Mouse (Mus musculus) right cerebral cortex, postnatal 4 days (tissue): ENCODE measurements around the gene Olfr1123.
"Not testable (repeated sequence)": the region's sequence is repeated elsewhere in the genome, so short reads cannot be mapped to it uniquely, and the experiment has no call there.

Experiments
- DNase-seq: peaks from one replicate; pipeline ENCODE4 v3.0.0-alpha.2; 2022

The Olfr1123 gene

DNA sequence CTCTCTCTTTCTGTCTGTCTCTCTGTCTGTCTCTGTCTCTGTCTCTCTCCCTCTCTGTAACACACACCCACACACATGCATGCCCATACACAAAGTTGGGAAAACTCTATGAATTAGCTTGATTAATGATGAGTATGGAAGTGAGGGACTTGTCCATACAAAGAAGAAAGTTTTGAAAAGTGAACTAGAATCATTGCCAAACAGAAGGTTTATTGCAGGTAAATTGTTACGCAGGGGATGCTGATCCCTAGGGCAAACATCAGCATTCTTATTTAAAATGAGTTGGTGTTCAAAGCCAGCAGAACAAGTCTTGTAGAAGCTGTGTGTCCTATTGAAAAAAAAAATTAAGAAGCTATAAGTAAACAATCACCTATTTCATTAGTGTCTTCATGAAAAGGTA is at the start of gene Olfr1123:
Olfr1123 (plus strand) TSS at position 301 of the 400 bp plus-strand sequence.
- DNase-seq = no peak

DNA sequence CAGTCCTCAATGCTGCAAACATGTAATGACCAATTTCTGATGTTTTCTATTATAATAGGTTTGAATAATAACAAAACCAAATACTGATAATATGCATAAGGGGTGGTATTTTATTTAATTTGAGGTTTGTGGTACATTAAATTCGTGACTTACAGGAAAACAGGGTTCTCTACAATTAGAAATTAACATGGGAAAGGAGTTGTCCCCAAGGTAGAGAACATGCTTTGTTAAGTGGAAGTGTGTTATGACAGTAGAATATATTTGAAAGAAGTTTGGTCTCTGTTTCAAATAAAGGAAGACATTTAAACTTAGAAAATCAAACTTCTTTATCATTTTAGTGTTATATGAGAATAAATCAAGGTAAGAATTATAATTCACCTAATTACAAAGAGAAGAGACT is 46.8 kb upstream of the Olfr1123 start, which contains the start of gene Olfr1121:
Olfr1121 (plus strand) TSS at position 301 of the 400 bp plus-strand sequence.
- DNase-seq = no peak

DNA sequence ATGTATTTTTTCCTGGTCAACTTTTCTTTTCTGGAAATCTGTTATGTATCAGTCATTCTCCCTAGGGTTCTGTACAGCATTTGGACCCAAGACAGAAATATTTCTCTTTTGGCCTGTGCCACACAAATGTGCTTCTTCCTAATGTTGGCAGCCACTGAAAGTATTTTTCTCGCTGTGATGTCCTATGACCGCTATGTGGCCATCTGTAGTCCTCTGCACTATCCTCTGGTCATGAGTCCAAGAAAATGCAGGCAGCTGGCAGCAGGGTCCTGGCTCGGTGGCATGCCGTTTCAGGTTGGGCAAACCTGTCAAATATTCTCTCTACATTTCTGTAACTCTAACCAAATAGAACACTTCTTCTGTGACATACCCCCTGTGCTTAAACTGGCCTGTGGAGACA is 44.7 kb upstream of the Olfr1123 start:
- no peak for DNase-seq

DNA sequence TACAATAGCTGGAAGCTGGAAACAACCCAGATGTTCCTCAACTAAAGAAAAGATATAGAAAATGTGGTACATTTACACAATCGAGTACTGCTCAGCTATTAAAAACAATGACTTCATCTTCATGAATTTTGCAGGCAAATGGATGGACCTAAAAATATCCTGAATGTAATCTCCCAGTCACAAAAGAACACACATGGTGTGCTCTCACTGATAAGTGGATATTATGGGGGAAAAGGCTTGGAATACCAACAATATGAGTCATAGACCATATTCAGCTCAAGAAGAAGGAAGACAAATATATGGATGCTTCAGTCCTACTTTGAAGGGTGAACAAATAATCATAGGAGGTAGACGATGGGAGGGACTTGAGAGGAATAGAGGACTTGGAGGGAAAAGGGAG is 32.5 kb upstream of the Olfr1123 start:
- DNase-seq = no peak

DNA sequence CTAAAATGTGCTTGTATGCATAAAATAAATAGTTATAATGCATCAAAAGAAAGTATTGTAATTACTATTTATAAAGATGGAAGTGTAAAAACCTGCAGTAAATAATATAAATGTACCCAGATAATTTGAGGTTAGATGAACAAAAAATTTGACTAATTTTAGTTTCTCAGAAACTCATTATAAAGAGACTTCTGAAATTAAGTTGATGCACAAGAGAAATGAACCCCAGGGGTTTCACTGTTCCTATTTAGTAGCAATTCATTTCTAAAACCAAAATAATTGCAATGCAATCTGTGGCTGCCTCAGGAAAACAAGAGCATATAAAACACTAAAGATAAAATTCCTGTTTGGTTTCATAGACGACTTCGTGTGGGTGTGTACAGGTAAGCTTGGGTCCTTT is 30.9 kb upstream of the Olfr1123 start, which contains the start of gene Olfr1122:
Olfr1122 (plus strand) TSS at position 301 of the 400 bp plus-strand sequence.
- DNase-seq = no peak

DNA sequence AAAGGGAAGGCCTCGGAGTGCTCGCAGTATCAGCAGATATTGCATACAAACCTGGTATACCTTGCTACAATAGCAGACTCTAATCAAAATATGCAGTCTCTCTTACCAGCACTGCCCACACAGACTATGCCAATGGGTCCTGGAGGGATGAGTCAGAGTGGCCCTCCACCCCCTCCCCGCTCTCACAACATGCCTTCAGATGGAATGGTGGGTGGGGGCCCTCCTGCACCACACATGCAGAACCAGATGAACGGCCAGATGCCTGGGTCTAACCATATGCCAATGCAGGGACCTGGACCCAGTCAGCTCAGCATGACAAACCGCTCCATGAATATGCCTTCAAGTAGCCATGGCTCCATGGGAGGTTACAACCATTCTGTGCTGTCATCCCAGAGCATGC is 22.8 kb upstream of the Olfr1123 start:
- DNase-seq = not testable (repeated sequence)

DNA sequence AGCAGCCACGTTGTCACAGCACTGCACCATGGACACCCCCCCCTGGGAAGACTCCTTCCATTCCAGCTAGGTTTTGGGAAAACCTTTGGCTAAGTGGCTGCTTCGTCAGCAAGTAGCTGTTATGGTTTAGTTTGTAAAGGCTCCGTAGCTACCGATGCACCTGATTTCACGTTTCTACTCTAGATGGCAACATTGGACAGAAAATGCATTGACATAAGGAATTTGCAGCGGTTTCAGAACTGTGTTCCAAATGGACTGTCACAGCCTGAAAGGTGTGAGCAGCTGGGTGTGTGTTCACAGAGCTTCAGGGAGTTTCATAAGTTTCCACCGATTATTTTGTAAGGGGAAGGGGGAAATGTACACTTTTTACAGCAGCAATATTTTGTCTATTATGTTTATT is 21.7 kb upstream of the Olfr1123 start:
- DNase-seq = not testable (repeated sequence)

DNA sequence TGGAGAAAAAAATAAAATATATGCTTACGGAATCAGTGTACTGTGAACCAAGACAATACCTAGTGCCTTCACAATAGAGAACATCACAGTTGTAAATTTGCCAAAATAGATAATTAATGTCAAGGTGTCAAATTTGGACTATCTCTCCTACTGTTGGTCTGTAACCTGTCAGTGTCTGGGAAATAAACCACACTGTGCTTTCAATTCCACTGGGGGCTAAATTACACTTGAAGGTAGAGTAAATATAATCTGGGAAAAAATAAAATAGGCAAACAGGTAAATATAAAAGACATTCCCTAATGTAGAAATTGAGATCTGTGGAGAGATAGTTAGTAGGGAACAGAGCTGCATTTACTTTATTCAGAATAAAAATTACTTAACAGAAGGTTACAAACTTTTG is 13.5 kb downstream of the Olfr1123 start, which contains the start of gene Olfr1124:
Olfr1124 (plus strand) TSS at position 301 of the 400 bp plus-strand sequence.
- no peak for DNase-seq

DNA sequence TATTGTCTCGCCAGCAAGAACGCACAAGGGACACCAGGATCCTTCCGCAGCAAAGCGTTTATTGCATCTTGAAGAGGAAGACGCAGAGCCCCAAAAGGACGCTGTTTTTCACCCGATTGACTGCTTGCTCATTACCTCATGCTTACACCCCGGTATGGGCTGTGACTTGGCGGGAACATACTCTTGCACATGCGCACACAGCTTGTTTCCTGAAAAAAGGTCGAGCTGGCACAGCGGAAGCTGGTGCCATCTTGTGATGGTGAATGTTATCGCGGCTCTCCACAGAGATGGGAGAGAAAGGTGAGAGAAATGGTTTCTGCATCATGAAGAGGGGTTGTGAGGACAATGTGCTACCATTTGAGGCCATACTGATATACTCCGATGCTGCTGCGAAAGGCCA is 21.3 kb downstream of the Olfr1123 start:
- DNase-seq = no peak

DNA sequence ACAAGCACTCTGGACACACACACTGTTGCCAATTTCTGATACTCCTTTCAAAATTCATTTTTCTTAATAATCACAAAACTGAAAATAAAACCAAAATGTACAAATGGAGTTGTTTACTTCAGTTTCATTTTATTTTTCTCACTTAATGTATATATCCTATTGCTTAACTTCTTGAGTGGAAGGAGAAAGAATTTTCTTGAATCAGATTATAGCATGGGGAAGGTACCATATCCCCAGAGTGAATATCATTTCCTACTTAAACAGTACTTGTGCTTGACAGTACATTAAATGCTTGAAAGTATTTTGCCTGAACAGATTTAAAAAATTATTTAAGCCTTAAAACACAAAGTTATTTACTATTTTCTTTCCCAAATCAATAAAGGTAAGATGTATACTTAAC is 37.2 kb downstream of the Olfr1123 start, which contains the start of gene Olfr1126:
Olfr1126 (plus strand) TSS at position 301 of the 400 bp plus-strand sequence.
- no peak for DNase-seq

DNA sequence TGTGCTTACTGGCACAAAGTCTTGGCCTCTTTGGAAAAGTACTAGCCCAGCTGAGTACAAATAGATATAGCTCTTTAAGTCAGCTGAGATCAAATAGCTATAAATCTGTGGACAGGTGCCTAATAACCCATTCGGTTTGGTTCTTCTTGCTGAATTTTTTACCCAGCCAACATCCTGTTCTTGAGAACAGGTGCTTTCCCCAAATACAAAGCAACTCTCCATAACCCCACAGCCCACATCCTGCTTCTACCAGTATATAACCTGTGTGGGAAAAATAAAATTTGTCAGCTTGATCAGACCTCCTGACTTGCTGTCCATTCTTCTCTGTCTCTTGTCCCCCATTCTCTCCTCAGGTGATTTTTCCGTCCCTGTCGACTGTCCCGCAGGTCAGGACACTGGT is 45.3 kb downstream of the Olfr1123 start:
- no peak for DNase-seq
